Mouse (Mus musculus) liver, embryonic 16.5 days (tissue): ENCODE measurements around the gene Piwil1. TPM values are rescaled to one million over a fixed set of nuclear protein-coding genes. Genes with fewer than 3 reads are reported as not detected.

Experiments used
- ATAC-seq: fragments of 200-750 bp; cut with Nextera tagmentation; 2 replicates; pipeline ENCODE4 v1.8.0; 2017; ENCODE audit warnings: low read depth, mild to moderate bottlenecking, moderate number of reproducible peaks, moderate library complexity
- H3K27ac ChIP-seq: fragments of 300-500 bp; sonication (generic); 2 replicates; pipeline ENCODE4 v1.5.1; 2014; ENCODE audit warnings: mild to moderate bottlenecking, low read length
- H3K27me3 ChIP-seq: fragments of 300-500 bp; sonication (generic); 2 replicates; pipeline ENCODE4 v1.6.1; 2014; ENCODE audit warnings: low read depth, low read length, mixed read lengths; ENCODE audit not compliant: control insufficient read depth, insufficient read depth
- H3K36me3 ChIP-seq: fragments of 300-500 bp; sonication (generic); 2 replicates; pipeline ENCODE4 v1.6.1; 2014; ENCODE audit warnings: mild to moderate bottlenecking; ENCODE audit not compliant: control insufficient read depth, insufficient read depth
- H3K4me1 ChIP-seq: fragments of 300-500 bp; sonication (generic); 2 replicates; pipeline ENCODE4 v1.6.1; 2014; ENCODE audit warnings: low read depth, low read length, mixed read lengths; ENCODE audit not compliant: control insufficient read depth
- H3K4me2 ChIP-seq: fragments of 300-500 bp; sonication (generic); 2 replicates; pipeline ENCODE4 v1.6.1; 2014; ENCODE audit warnings: low read depth, low read length, mixed read lengths
- H3K4me3 ChIP-seq: fragments of 300-500 bp; sonication (generic); 2 replicates; pipeline ENCODE4 v1.5.1; 2014; ENCODE audit warnings: low read depth, mild to moderate bottlenecking, low read length
- H3K9ac ChIP-seq: fragments of 300-500 bp; sonication (generic); 2 replicates; pipeline ENCODE4 v1.6.1; 2014; ENCODE audit warnings: low read depth, low read length
- H3K9me3 ChIP-seq: fragments of 300-500 bp; sonication (generic); replicated peaks from 2 replicates; pipeline ENCODE4 v1.6.1; 2016; ENCODE audit warnings: low read length; ENCODE audit not compliant: control insufficient read depth
- WGBS: fragments of 180-500 bp; shearing (Covaris S2); extraction: QIAGEN DNeasy Blood & Tissue Kit; methylation state at CpG from one replicate; pipeline ENCODE4 v1.1.7; 2014; ENCODE audit not compliant: insufficient replicate concordance; 5-methylcytosine and 5-hydroxymethylcytosine counted together
- polyA plus RNA-seq: library from polyadenylated mRNA; unstranded; fragments of >200 nt; fragmentation: Nextera tagmentation; extraction: Ambion mirVana; gene quantifications from 2 replicates; pipeline ENCODE4 v1.2.1, GENCODE M21; 2015

Gene Piwil1
- polyA plus RNA-seq = not detected in 2 replicates

DNA sequence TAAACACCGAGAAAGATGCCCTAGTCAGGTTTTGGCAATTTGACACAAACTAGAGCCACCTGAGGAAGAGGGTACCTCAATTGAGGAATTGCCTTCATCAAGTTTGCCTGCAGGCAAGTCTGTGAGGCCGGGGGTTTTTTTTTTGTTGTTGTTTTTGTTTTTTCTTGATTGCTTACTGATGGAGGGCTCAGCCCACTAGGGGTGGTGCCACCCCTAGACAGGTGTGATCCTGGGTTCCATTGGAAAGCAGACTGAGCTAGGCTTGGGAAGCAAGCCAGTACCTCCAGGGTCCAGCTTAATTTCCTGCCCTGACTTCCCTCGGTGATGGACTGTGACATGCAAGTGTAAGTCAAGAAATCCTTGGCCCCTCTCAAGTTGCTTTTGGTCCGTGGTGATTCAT is at the start of gene Piwil1:
Piwil1 (plus strand) TSS at position 301 of the 400 bp plus-strand sequence.
- Histone ChIP-seq H3K36me3 (no peaks in the 10 kb centered on the region), H3K4me3 (no peak within 1 kb of the TSS), H3K27ac (no peak within 1 kb of the TSS), H3K27me3 (no peaks in the 10 kb centered on the region), H3K9me3 (0 out of 2 replicates have a peak, but pooled peaks cover 3% of the 10 kb centered on the region), H3K4me1 (no peaks in the 10 kb centered on the region), H3K9ac (no peak within 1 kb of the TSS), H3K4me2 (no peak within 1 kb of the TSS)
- ATAC-seq = no peak
- 57% methylated on average over 4 of the region's 4 CpGs for WGBS

DNA sequence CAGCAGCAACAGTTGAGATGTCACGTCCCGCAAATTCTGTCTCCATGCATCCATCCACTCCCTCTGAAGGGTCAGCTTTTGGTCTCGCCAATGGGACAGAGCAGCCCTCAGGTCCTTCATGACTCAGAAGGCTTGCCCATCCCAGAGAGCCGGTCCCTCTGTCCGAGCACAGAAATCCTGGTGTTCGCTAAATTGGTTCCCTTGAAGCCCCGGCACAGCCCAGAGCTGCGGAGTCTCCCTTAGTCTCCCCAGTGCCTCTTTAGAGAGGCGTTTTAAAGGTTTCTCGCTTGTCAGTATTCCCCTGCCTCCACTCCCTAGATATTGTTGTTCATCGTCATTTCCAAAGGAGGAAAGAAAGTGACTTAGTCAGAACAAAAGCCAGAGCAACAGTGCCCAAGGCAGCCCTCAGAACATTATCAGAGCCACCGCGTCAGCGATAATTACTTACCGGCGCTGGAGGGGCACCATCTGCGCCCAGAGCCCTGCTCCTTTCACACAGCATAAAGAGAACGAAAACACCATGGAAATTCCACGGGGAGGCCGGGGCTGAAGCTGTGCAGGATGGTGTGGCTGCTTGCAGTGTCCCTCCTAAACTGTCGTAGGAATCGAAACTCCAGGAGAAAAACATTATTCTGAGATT is 45.7 kb upstream of the Piwil1 start:
- no peak for ATAC-seq
- 58% methylated on average over 22 of the region's 22 CpGs for WGBS

GRCm38 (mm10) chr5:128660101-128660500 is 42.2 kb upstream of the Piwil1 start:
- Histone ChIP-seq H3K9me3 (peaks cover 2% of the 10 kb centered on the region; the same call in 1 of the 2 replicates), H3K4me1 (no peaks in the 10 kb centered on the region), H3K9ac (no peak overlapping the region), H3K4me2 (no peak overlapping the region), H3K27ac (no peak overlapping the region), H3K36me3 (no peaks in the 10 kb centered on the region), H3K4me3 (no peak overlapping the region), H3K27me3 (no peaks in the 10 kb centered on the region)
- ATAC-seq = no peak
- 54% methylated on average over 8 of the region's 8 CpGs for WGBS

More for the DNA sequence above, 45.7 kb upstream of the Piwil1 start:
- H3K36me3 ChIP-seq = no peaks in the 10 kb centered on the region
- H3K4me2 ChIP-seq = no peak overlapping the region
- H3K4me1 ChIP-seq = no peaks in the 10 kb centered on the region
- H3K27ac ChIP-seq = no peak overlapping the region
- peaks cover 2% of the 10 kb centered on the region; the same call in 1 of the 2 replicates for H3K9me3 ChIP-seq
- no peak overlapping the region for H3K4me3 ChIP-seq
- H3K9ac ChIP-seq = no peak overlapping the region
- no peaks in the 10 kb centered on the region for H3K27me3 ChIP-seq

GRCm38 (mm10) chr5:128662881-128663280 is 39.4 kb upstream of the Piwil1 start:
- H3K27me3 ChIP-seq = no peaks in the 10 kb centered on the region
- no peak for ATAC-seq
- H3K4me3 ChIP-seq = no peak overlapping the region
- no peaks in the 10 kb centered on the region for H3K4me1 ChIP-seq
- H3K9me3 ChIP-seq = no peaks in the 10 kb centered on the region; the same call in none of the 2 replicates
- H3K27ac ChIP-seq = no peak overlapping the region
- no peaks in the 10 kb centered on the region for H3K36me3 ChIP-seq
- H3K4me2 ChIP-seq = no peak overlapping the region
- WGBS = 81% methylated on average over 6 of the region's 6 CpGs
- no peak overlapping the region for H3K9ac ChIP-seq

GRCm38 (mm10) chr5:128663976-128664375 is 38.3 kb upstream of the Piwil1 start:
- ATAC-seq = no peak
- Histone ChIP-seq H3K36me3 (no peaks in the 10 kb centered on the region), H3K9ac (no peak overlapping the region), H3K4me3 (no peak overlapping the region), H3K4me1 (no peaks in the 10 kb centered on the region), H3K27me3 (no peaks in the 10 kb centered on the region), H3K4me2 (no peak overlapping the region), H3K27ac (no peak overlapping the region), H3K9me3 (no peaks in the 10 kb centered on the region; the same call in none of the 2 replicates)
- 67% methylated on average over 7 of the region's 7 CpGs for WGBS

GRCm38 (mm10) chr5:128665045-128665444 is 37.3 kb upstream of the Piwil1 start:
- Histone ChIP-seq H3K27me3 (no peaks in the 10 kb centered on the region), H3K36me3 (no peaks in the 10 kb centered on the region), H3K9ac (no peak overlapping the region), H3K9me3 (no peaks in the 10 kb centered on the region; the same call in none of the 2 replicates), H3K4me1 (no peaks in the 10 kb centered on the region), H3K4me3 (no peak overlapping the region), H3K4me2 (no peak overlapping the region), H3K27ac (no peak overlapping the region)
- WGBS = 69% methylated on average over 1 of the region's 1 CpGs
- ATAC-seq = no peak

- Histone ChIP-seq H3K27me3 (no peaks in the 10 kb centered on the region), H3K9ac (no peak overlapping the region), H3K4me3 (no peak overlapping the region), H3K9me3 (no peaks in the 10 kb centered on the region; the same call in none of the 2 replicates), H3K36me3 (no peaks in the 10 kb centered on the region), H3K27ac (no peak overlapping the region), H3K4me2 (no peak overlapping the region), H3K4me1 (no peaks in the 10 kb centered on the region)
- ATAC-seq = no peak
- WGBS = 62% methylated on average over 7 of the region's 7 CpGs
These were observed 35.0 kb upstream of the Piwil1 start for GRCm38 (mm10) chr5:128667303-128667702.

DNA sequence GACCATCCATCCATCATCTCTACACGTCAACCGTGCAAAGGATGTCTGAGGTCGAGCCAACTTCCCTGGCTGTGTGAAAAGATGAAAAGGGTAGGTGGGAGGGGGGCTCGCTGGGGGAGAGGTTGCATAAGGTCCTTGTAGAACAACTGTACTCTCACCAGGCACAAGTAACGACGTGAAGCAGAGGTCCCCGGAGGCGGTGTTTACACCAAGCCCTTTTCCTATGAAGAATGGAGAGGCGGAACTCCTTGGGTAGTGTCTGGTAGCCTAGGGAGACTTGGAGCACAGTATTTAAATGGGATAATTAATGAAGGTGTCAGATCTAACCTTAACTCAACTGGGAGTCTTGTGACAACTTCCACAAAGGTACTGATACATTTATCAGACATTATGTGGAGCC is 28.2 kb upstream of the Piwil1 start:
- Histone ChIP-seq H3K4me2 (no peak overlapping the region), H3K9ac (no peak overlapping the region), H3K4me3 (no peak overlapping the region), H3K27me3 (no peaks in the 10 kb centered on the region), H3K36me3 (no peaks in the 10 kb centered on the region), H3K9me3 (no peaks in the 10 kb centered on the region; the same call in 1 of the 2 replicates), H3K4me1 (no peaks in the 10 kb centered on the region), H3K27ac (no peak overlapping the region)
- ATAC-seq = no peak
- WGBS = 57% methylated on average over 9 of the region's 9 CpGs

DNA sequence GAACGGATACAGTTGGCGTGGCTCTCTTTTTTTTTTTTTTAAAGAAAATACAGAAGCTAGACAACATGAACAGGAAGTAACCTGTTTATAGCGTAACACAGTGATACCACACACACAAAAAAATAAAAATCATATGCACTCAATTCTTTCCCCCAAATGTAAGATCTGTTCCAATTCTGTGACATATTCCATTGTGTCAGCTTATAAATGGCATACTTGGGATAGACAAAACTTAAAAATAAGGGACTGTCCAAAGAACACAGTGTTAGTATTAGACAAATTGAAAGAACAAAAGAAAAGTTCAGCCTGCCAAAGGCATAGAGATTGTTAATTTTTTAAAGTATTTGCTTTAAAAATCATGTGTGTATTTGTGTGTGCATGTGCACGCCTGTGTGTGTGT is 25.0 kb upstream of the Piwil1 start:
- Histone ChIP-seq H3K4me3 (no peak overlapping the region), H3K4me1 (no peaks in the 10 kb centered on the region), H3K4me2 (no peak overlapping the region), H3K27ac (no peak overlapping the region), H3K36me3 (no peaks in the 10 kb centered on the region), H3K27me3 (no peaks in the 10 kb centered on the region), H3K9ac (no peak overlapping the region), H3K9me3 (no peaks in the 10 kb centered on the region; the same call in 1 of the 2 replicates)
- ATAC-seq = no peak
- WGBS = 72% methylated on average over 4 of the region's 4 CpGs
